Mouse (Mus musculus) hindbrain, embryonic 11.5 days (tissue): Measurements from ENCODE around the gene Sik1. TPM values are rescaled to one million over a fixed set of nuclear protein-coding genes. Genes with fewer than 3 reads are reported as not detected.
A peak's percentile ranks its signal among the peaks of the same experiment; 100 is the strongest.

Experiments
- ATAC-seq: fragments of 200-750 bp; cut with Nextera tagmentation; 2 replicates; pipeline ENCODE4 v1.8.0; 2017; ENCODE audit warnings: mild to moderate bottlenecking, moderate TSS enrichment, moderate library complexity; ENCODE audit not compliant: low FRiP score
- DNase-seq: peaks from one replicate; pipeline ENCODE4 v3.0.0-alpha.2; 2015; ENCODE audit warnings: low spot score
- H3K27ac ChIP-seq: fragments of 300-500 bp; sonication (generic); 2 replicates; pipeline ENCODE4 v1.5.1; 2014; ENCODE audit warnings: mild to moderate bottlenecking, low read depth, low read length
- H3K27me3 ChIP-seq: fragments of 300-500 bp; sonication (generic); 2 replicates; pipeline ENCODE4 v1.6.1; 2014; ENCODE audit warnings: mild to moderate bottlenecking, low read length, moderate library complexity, mixed read lengths; ENCODE audit not compliant: control insufficient read depth, insufficient read depth
- H3K36me3 ChIP-seq: fragments of 300-500 bp; sonication (generic); 2 replicates; pipeline ENCODE4 v1.6.1; 2014; ENCODE audit warnings: mild to moderate bottlenecking, low read length, moderate library complexity, mixed read lengths; ENCODE audit not compliant: control insufficient read depth, insufficient read depth
- H3K4me1 ChIP-seq: fragments of 300-500 bp; sonication (generic); replicated peaks from 2 replicates; pipeline ENCODE4 v1.6.1; 2014; ENCODE audit warnings: low read length, mixed read lengths; ENCODE audit not compliant: control insufficient read depth, insufficient read depth
- H3K4me2 ChIP-seq: fragments of 300-500 bp; sonication (generic); replicated peaks from 2 replicates; pipeline ENCODE4 v1.6.1; 2014; ENCODE audit warnings: mild to moderate bottlenecking, low read depth, low read length
- H3K4me3 ChIP-seq: fragments of 300-500 bp; sonication (generic); 2 replicates; pipeline ENCODE4 v1.5.1; 2014; ENCODE audit warnings: low read depth, low read length
- H3K9ac ChIP-seq: fragments of 300-500 bp; sonication (generic); 2 replicates; pipeline ENCODE4 v1.6.1; 2014; ENCODE audit warnings: low read depth, low read length
- H3K9me3 ChIP-seq: fragments of 300-500 bp; sonication (generic); 2 replicates; pipeline ENCODE4 v1.6.1; 2016; ENCODE audit warnings: low read length; ENCODE audit not compliant: control insufficient read depth
- WGBS: fragments of 180-500 bp; shearing (Covaris S2); extraction: QIAGEN DNeasy Blood & Tissue Kit; methylation state at CpG from one replicate; pipeline ENCODE4 v1.1.7; 2014; 5-methylcytosine and 5-hydroxymethylcytosine counted together
- polyA plus RNA-seq: library from polyadenylated mRNA; unstranded; fragments of >200 nt; fragmentation: Nextera tagmentation; extraction: Ambion mirVana; gene quantifications from 2 replicates; pipeline ENCODE4 v1.2.1, GENCODE M21; 2014

Sik1 gene
- polyA plus RNA-seq, 1 experiment from 2014 or later = 17.9 TPM

DNA sequence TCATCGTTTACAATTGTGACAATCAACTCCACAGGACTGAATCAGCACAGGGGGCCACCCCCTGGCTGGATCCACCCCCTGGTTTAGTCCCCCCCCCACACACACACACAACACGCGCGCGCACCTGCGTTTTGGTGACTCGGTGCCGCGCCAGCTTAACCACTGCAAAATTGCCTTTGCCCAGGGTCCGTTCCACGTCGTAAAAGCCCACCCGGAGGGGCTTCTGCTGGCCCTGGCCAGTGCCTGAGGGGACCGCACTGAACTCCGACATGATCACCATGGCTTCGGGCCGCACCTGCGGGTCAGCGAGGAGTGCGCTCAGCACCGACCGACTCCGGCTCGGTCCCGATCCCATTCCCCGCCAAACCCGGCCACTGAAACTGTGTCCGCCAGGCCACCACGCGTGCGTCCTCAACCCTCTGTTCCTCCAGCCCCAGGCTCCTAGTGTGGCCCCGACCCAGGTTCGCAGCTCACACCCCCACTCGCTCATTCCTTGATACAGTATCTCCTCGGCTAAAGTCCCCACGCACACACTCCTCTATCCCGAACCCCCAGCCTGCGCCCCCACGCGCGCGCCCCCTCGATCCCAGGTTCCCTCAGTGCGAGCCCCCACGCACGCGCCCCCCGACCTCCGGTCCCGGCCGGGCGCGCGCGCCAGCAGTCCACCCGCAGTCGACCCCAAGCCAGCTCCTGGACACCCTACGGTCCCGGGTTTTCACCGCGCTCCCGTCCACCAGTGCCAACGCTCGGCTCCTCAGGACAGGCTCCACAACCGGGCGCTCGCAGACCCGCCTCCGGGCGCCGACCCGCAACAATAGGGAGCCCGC is 621 bp downstream of the Sik1 start:
- H3K9ac ChIP-seq = peak overlapping the region; percentile 89
- H3K4me1 ChIP-seq = 0 out of 2 replicates have a peak, but pooled peaks cover 3% of the 10 kb centered on the region
- peaks cover 3% of the 10 kb centered on the region; the same call in 1 of the 2 replicates for H3K36me3 ChIP-seq
- H3K27me3 ChIP-seq = no peaks in the 10 kb centered on the region
- WGBS = under 1% methylated on average over 65 of the region's 73 CpGs
- no peaks in the 10 kb centered on the region for H3K9me3 ChIP-seq
- H3K4me2 ChIP-seq = peak overlapping the region; percentile 86
- DNase-seq = peak; percentile 67
- H3K27ac ChIP-seq = peak overlapping the region; percentile 75
- peak; percentile 82 for ATAC-seq
- H3K4me3 ChIP-seq = peak overlapping the region; percentile 89

DNA sequence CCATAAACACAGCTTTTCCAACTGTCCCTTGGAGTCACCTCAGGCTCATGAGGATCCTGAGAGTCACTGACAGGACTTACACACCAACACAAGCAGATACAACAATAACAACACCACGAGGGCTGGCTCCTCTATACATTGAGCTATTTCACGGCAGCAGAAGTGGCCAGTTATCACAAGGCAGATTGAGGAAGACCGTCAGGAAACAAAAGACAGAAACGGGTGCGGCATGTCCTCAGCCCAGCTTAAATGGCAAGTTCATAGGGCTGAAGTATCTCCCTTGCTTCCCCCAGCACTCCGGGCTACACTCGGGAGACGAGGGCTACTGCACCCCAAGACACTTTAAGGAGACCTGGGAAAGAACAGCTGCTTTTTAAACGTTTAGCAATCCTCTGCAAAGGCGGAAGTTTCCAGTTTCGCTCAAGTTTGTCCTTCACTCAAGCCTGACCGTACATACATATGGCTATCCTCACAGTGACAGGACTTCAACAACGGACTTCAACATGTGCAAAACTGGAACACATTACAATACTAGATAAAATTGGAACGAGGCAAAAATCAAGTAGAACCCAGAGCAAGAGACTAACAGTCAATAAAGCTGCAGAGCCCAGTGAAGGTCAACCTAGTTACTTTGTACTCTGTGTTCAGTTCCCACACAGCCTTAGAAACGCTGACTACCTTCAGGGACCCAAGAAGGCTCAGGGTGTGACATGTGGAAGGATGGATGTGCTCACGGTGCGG is 2.0 kb downstream of the Sik1 start:
- H3K9ac ChIP-seq = no peak overlapping the region
- 0 out of 2 replicates have a peak, but pooled peaks cover 3% of the 10 kb centered on the region for H3K4me1 ChIP-seq
- H3K4me3 ChIP-seq = no peak overlapping the region
- H3K36me3 ChIP-seq = peaks cover 12% of the 10 kb centered on the region
- no peaks in the 10 kb centered on the region for H3K27me3 ChIP-seq
- DNase-seq (no peak), ATAC-seq (no peak)
- H3K9me3 ChIP-seq = no peaks in the 10 kb centered on the region
- H3K4me2 ChIP-seq = peak overlapping the region; percentile 11; the same call in 1 of the 2 replicates
- 73% methylated on average over 17 of the region's 17 CpGs for WGBS
- no peak overlapping the region for H3K27ac ChIP-seq

DNA sequence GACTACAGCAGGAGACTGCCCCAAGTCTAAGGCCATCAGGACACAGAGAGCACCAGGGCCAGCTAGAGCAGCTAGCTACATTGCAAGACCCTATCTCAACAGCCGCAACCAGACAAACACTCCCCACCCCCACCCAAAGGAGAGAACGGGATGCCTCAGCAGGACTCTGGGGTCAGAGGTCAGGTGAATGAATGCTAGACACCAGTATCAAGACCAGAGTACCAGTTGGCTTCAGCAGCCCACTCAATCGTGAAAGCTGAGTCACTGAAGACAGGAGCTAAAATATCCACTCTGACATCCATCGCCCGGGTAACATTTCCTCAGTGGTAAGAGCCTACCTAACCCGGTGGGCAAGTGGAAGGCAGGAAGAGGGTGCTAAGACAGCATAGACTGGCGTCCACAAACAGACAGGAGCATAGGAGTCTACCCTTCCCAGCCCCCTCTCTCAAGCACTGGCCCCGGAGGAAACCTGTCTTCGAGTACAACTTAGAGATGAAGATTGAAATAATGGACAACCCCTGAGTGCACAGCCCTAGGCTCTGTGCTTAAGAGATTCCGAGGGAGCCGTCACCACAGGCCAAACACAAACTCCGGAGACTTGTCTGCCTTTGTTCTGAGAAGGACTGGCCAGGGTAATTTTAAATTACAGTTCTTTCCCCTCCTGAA is 2.7 kb downstream of the Sik1 start:
- H3K4me1 ChIP-seq = 0 out of 2 replicates have a peak, but pooled peaks cover 3% of the 10 kb centered on the region
- ATAC-seq (no peak), DNase-seq (no peak)
- no peaks in the 10 kb centered on the region for H3K27me3 ChIP-seq
- no peaks in the 10 kb centered on the region for H3K9me3 ChIP-seq
- no peak overlapping the region for H3K4me2 ChIP-seq
- peaks cover 12% of the 10 kb centered on the region for H3K36me3 ChIP-seq
- H3K27ac ChIP-seq = no peak overlapping the region
- H3K4me3 ChIP-seq = no peak overlapping the region
- WGBS = 63% methylated on average over 12 of the region's 12 CpGs
- no peak overlapping the region for H3K9ac ChIP-seq

GRCm38 (mm10) chr17:31851816-31852476 is 3.7 kb downstream of the Sik1 start:
- 87% methylated on average over 6 of the region's 6 CpGs for WGBS
- no peaks in the 10 kb centered on the region for H3K27me3 ChIP-seq
- ATAC-seq (no peak), DNase-seq (no peak)
- no peak overlapping the region for H3K27ac ChIP-seq
- H3K9ac ChIP-seq = no peak overlapping the region
- peaks cover 17% of the 10 kb centered on the region for H3K36me3 ChIP-seq
- no peak overlapping the region for H3K4me2 ChIP-seq
- no peak overlapping the region for H3K4me3 ChIP-seq
- H3K9me3 ChIP-seq = no peaks in the 10 kb centered on the region
- H3K4me1 ChIP-seq = 0 out of 2 replicates have a peak, but pooled peaks cover 3% of the 10 kb centered on the region

- Histone ChIP-seq H3K36me3 (peaks cover 23% of the 10 kb centered on the region), H3K4me2 (no peak overlapping the region), H3K4me3 (no peak overlapping the region), H3K9ac (no peak overlapping the region), H3K27me3 (no peaks in the 10 kb centered on the region), H3K27ac (no peak overlapping the region), H3K9me3 (no peaks in the 10 kb centered on the region), H3K4me1 (0 out of 2 replicates have a peak, but pooled peaks cover 3% of the 10 kb centered on the region)
- WGBS = 89% methylated on average over 17 of the region's 17 CpGs
- ATAC-seq (no peak), DNase-seq (no peak)
Measured at GRCm38 (mm10) chr17:31850457-31850980, 5.1 kb downstream of the Sik1 start.

GRCm38 (mm10) chr17:31846970-31847369 is 8.6 kb downstream of the Sik1 start:
- H3K9ac ChIP-seq = no peak overlapping the region
- no peaks in the 10 kb centered on the region for H3K4me1 ChIP-seq
- no peak overlapping the region for H3K4me3 ChIP-seq
- no peaks in the 10 kb centered on the region for H3K27me3 ChIP-seq
- H3K4me2 ChIP-seq = no peak overlapping the region
- no peaks in the 10 kb centered on the region for H3K9me3 ChIP-seq
- peaks cover 23% of the 10 kb centered on the region for H3K36me3 ChIP-seq
- DNase-seq (no peak), ATAC-seq (no peak)
- no peak overlapping the region for H3K27ac ChIP-seq
- 92% methylated on average over 13 of the region's 13 CpGs for WGBS

DNA sequence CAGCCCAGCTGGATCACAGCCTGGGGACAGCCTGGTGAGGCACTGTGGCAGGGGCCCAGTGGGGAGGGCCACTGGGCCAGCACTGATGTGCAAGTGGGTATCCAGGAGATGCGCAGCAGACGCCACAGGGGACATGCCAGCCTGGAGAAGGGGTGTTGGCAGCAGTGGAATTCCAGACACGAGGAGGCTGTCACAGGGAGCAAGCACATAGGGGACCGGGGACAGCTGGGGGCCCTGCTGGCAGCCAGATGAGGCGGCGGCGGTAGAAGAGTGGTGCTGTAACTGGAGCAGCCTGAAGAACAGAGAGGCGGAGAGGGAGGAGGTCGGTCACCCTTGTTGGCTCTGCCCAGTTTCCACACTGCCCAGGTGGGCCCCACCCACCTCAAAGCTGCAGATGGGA is 9.3 kb downstream of the Sik1 start:
- Histone ChIP-seq H3K27me3 (no peaks in the 10 kb centered on the region), H3K27ac (no peak overlapping the region), H3K4me2 (no peak overlapping the region), H3K4me1 (no peaks in the 10 kb centered on the region), H3K9ac (no peak overlapping the region), H3K4me3 (no peak overlapping the region), H3K9me3 (no peaks in the 10 kb centered on the region), H3K36me3 (peaks cover 23% of the 10 kb centered on the region)
- DNase-seq (no peak), ATAC-seq (no peak)
- WGBS = 88% methylated on average over 9 of the region's 9 CpGs

- WGBS = 85% methylated on average over 1 of the region's 1 CpGs
- ATAC-seq = no peak
Measured at GRCm38 (mm10) chr17:31843891-31844290, 11.7 kb downstream of the Sik1 start.

More at GRCm38 (mm10) chr17:31843891-31844290, 11.7 kb downstream of the Sik1 start:
- Histone ChIP-seq H3K27me3 (no peaks in the 10 kb centered on the region), H3K4me1 (no peaks in the 10 kb centered on the region), H3K9ac (no peak overlapping the region), H3K9me3 (no peaks in the 10 kb centered on the region), H3K36me3 (peaks cover 14% of the 10 kb centered on the region; the same call in 1 of the 2 replicates), H3K4me3 (no peak overlapping the region), H3K27ac (no peak overlapping the region), H3K4me2 (no peak overlapping the region)
- no peak for DNase-seq
